Comparison of ENCODE assay signal across 7 mouse cellular contexts in the genomic region with DNA sequence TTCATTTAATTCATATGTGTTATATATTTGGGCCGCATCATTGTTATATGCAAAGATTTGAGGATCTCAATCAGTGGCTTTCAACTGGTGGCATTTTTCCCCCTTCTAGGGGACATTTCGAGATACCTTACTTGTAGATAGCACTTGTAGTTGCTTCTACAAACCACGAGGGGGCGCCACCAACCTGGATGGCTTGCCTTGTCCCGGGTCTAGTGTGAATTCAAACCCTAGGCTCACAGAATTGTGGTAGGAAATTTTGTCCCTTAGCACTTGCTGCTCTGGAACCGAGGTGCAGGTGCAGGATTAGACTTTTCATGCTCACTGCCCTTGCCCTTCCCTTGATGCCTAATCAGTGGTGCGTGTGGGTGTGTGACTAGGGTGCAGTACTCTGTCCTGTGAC.
DNase-seq lines count a peak whose midpoint lies in the region; TF ChIP-seq lines count a peak whose summit lies in the region.

No protein-coding gene starts in this region.

- no peaks in the 10 kb centered on the region for H3K36me3 ChIP-seq in embryonic facial prominence, embryonic 10.5 days (replicated peaks)

- H3K4me3 ChIP-seq in embryonic facial prominence, embryonic 10.5 days: no peak overlapping the region
- no peak overlapping the region for H3K4me3 ChIP-seq in layer of hippocampus, adult 2 months

- DNase-seq in 3T3-L1 (ENCODE audit: low read depth, low spot score) (peak; percentile 63), 416B (ENCODE audit: low read depth) (peak; percentile 75)
- DNase-seq in adrenal gland, postnatal 14 days: peak; percentile 89
- DNase-seq in embryonic facial prominence, embryonic 10.5 days (ENCODE audit: low spot score): peak; percentile 85
- peak; percentile 68 to 83 for DNase-seq in layer of hippocampus, adult 2 months (ENCODE audit: low spot score in 2 of 2)
- DNase-seq in lung, postnatal 4 days: peak; percentile 58 to 76
- DNase-seq in spleen, postnatal 14 days (ENCODE audit: low spot score in 2 of 2): peak; percentile 51 to 74

- WGBS in embryonic facial prominence, embryonic 10.5 days: 21% methylated on average over 7 of the region's 7 CpGs

- H3K27me3 ChIP-seq in embryonic facial prominence, embryonic 10.5 days (replicated peaks; ENCODE audit: low read depth, poor library complexity, severe bottlenecking): peaks cover 44% of the 10 kb centered on the region

- TF ChIP-seq CTCF in layer of hippocampus, adult 2 months (conservative IDR thresholded peaks at IDR 0.05): peak; percentile 98

- peaks cover 19% of the 10 kb centered on the region for H3K4me1 ChIP-seq in embryonic facial prominence, embryonic 10.5 days

- H3K27ac ChIP-seq in embryonic facial prominence, embryonic 10.5 days (replicated peaks): no peak overlapping the region
- no peak overlapping the region for H3K27ac ChIP-seq in layer of hippocampus, adult 2 months

- H3K9me3 ChIP-seq in embryonic facial prominence, embryonic 10.5 days: no peaks in the 10 kb centered on the region
